Mouse (Mus musculus) heart, postnatal 0 days (tissue): ENCODE data around the gene Zbtb18. TPM values are rescaled to one million over a fixed set of nuclear protein-coding genes. Genes with fewer than 3 reads are reported as not detected.
"Not testable (repeated sequence)": the region's sequence is repeated elsewhere in the genome, so short reads cannot be mapped to it uniquely, and the experiment has no call there.

Experiments
- ATAC-seq: fragments of 200-750 bp; cut with Nextera tagmentation; 2 replicates; pipeline ENCODE4 v1.8.0; 2017; ENCODE audit warnings: low read depth, moderate number of reproducible peaks, moderate library complexity; ENCODE audit not compliant: insufficient read depth
- DNase-seq: peaks from one replicate; pipeline ENCODE4 v3.0.0-alpha.2; 2016; ENCODE audit warnings: low spot score
- H3K27ac ChIP-seq: fragments of 300-500 bp; sonication (generic); 2 replicates; pipeline ENCODE4 v1.5.1; 2014; ENCODE audit warnings: low read depth, mild to moderate bottlenecking
- H3K27me3 ChIP-seq: fragments of 300-500 bp; sonication (generic); 2 replicates; pipeline ENCODE4 v1.6.1; 2014; ENCODE audit warnings: low read length, mixed read lengths; ENCODE audit not compliant: control insufficient read depth, insufficient read depth
- H3K36me3 ChIP-seq: fragments of 300-500 bp; sonication (generic); replicated peaks from 2 replicates; pipeline ENCODE4 v1.6.1; 2014; ENCODE audit warnings: low read length, mixed read lengths; ENCODE audit not compliant: control insufficient read depth, insufficient read depth
- H3K4me1 ChIP-seq: fragments of 300-500 bp; sonication (generic); 2 replicates; pipeline ENCODE4 v1.6.1; 2014; ENCODE audit warnings: antibody characterized with exemption; ENCODE audit not compliant: control insufficient read depth, insufficient read depth
- H3K4me2 ChIP-seq: fragments of 300-500 bp; sonication (generic); 2 replicates; pipeline ENCODE4 v1.6.1; 2014; ENCODE audit warnings: low read depth, mild to moderate bottlenecking, low read length, moderate library complexity
- H3K4me3 ChIP-seq: fragments of 300-500 bp; sonication (generic); 2 replicates; pipeline ENCODE4 v1.5.1; 2014; ENCODE audit warnings: low read depth, low read length
- H3K9ac ChIP-seq: fragments of 300-500 bp; sonication (generic); replicated peaks from 2 replicates; pipeline ENCODE4 v1.6.1; 2014; ENCODE audit warnings: low read depth, low read length, mixed read lengths
- H3K9me3 ChIP-seq: fragments of 300-500 bp; sonication (generic); replicated peaks from 2 replicates; pipeline ENCODE4 v1.6.1; 2016; ENCODE audit warnings: low read length; ENCODE audit not compliant: control insufficient read depth
- CTCF ChIP-seq: IDR thresholded peaks from 2 replicates; pipeline ENCODE4 v1.5.1; 2016; ENCODE audit warnings: antibody characterized with exemption, control low read depth, low read depth
- EP300 ChIP-seq: IDR thresholded peaks from 2 replicates; pipeline ENCODE4 v1.6.1; 2016; ENCODE audit warnings: antibody characterized with exemption, low read depth
- WGBS: fragments of 180-500 bp; shearing (Covaris S2); extraction: QIAGEN DNeasy Blood & Tissue Kit; methylation state at CpG from one replicate; pipeline ENCODE4 v1.1.7; 2014; 5-methylcytosine and 5-hydroxymethylcytosine counted together
- polyA plus RNA-seq: library from polyadenylated mRNA; unstranded; fragments of >200 nt; fragmentation: Nextera tagmentation; extraction: Ambion mirVana; gene quantifications from 2 replicates; pipeline ENCODE4 v1.2.1, GENCODE M21; 2015
- total RNA-seq: library from RNA; depleted of rRNA; stranded (reverse); fragments of >200 nt; gene quantifications from 2 replicates; pipeline ENCODE4 v1.2.3, GENCODE M21; 2014; ENCODE audit warnings: low replicate concordance

Zbtb18 gene
- total and polyA plus RNA-seq, 2 experiments from 2014 or later, result 1.7 to 15.2 TPM

DNA sequence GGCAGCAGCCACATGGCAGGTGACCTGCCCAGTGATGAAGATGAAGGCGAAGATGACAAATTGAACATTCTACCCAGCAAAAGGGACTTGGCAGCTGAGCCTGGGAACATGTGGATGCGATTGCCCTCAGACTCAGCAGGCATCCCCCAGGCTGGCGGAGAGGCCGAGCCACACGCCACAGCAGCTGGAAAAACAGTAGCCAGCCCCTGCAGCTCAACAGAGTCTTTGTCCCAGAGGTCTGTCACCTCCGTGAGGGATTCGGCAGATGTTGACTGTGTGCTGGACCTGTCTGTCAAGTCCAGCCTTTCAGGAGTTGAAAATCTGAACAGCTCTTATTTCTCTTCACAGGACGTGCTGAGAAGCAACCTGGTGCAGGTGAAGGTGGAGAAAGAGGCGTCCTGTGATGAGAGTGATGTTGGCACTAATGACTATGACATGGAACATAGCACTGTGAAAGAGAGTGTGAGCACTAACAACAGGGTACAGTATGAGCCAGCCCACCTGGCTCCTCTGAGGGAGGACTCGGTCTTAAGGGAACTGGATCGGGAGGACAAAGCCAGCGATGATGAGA lies 5.5 kb downstream of the Zbtb18 start:
- 82% methylated on average over 12 of the region's 12 CpGs for WGBS
- no peak for ATAC-seq

GRCm38 (mm10) chr1:177448121-177448561 lies 6.0 kb downstream of the Zbtb18 start:
- 95% methylated on average over 25 of the region's 25 CpGs for WGBS
- Histone ChIP-seq H3K27ac (no peak overlapping the region), H3K4me1 (peaks cover 15% of the 10 kb centered on the region), H3K9ac (no peak overlapping the region), H3K36me3 (peaks cover 21% of the 10 kb centered on the region), H3K4me2 (no peak overlapping the region), H3K4me3 (no peak overlapping the region), H3K9me3 (no peaks in the 10 kb centered on the region), H3K27me3 (no peaks in the 10 kb centered on the region)
- DNase-seq (no peak), ATAC-seq (no peak)
- no peak for TF ChIP-seq CTCF
- no peak for TF ChIP-seq EP300

More for the DNA sequence above, 5.5 kb downstream of the Zbtb18 start:
- Histone ChIP-seq H3K9ac (no peak overlapping the region), H3K36me3 (peaks cover 21% of the 10 kb centered on the region), H3K27me3 (no peaks in the 10 kb centered on the region), H3K9me3 (no peaks in the 10 kb centered on the region), H3K4me2 (no peak overlapping the region), H3K4me1 (peaks cover 16% of the 10 kb centered on the region), H3K4me3 (no peak overlapping the region), H3K27ac (no peak overlapping the region)
- DNase-seq, result no peak
- TF ChIP-seq EP300, result no peak
- TF ChIP-seq CTCF, result no peak

DNA sequence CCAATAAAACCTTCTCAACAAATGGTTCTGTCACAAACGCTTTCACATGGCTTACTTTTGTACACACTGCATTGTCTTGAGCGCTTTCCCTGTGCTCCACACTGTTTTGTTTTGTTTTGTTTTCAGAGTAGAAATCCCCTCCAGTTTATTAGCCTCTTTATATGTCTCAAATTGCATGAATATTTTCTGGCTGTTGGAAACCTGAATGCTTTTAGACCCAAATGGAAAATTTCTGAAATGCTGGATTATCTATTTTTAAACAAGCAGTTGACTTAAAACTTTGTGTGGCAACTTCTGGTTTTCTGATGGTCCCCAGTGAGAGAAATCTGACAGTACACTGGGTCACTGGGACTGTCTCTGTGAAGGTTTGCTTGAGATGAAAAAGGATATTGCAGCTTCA lies 6.8 kb downstream of the Zbtb18 start:
- DNase-seq (no peak), ATAC-seq (no peak)
- Histone ChIP-seq H3K27ac (no peak overlapping the region), H3K4me1 (peaks cover 10% of the 10 kb centered on the region), H3K36me3 (peaks cover 21% of the 10 kb centered on the region), H3K27me3 (no peaks in the 10 kb centered on the region), H3K9ac (no peak overlapping the region), H3K9me3 (no peaks in the 10 kb centered on the region), H3K4me2 (no peak overlapping the region), H3K4me3 (no peak overlapping the region)
- 83% methylated on average over 2 of the region's 2 CpGs for WGBS
- TF ChIP-seq EP300, result no peak
- TF ChIP-seq CTCF, result no peak

DNA sequence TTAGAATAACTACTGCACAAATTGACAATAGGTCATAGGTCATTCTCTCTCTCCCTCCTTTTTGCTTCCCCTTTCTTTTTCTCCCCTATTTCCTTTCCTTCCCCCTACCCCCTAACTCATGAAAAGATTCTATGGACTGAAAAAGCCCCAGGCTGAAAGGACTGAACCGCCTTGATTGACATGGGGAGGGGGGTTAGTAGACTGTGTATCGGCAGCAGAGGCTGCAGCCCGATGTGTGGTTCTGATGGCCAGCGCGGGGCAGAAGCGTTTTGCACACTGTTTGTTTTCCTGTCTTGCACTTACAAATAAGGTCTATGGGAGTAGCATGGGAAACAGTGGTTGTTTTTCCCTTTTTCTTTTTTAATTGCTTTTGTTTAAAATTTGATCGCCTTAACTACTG lies 7.7 kb downstream of the Zbtb18 start:
- H3K9me3 ChIP-seq, H3K27me3 ChIP-seq, ATAC-seq, H3K9ac ChIP-seq, H3K4me3 ChIP-seq, H3K27ac ChIP-seq, H3K4me2 ChIP-seq, DNase-seq, H3K4me1 ChIP-seq: not testable (repeated sequence)
- peaks cover 21% of the 10 kb centered on the region for H3K36me3 ChIP-seq
- WGBS, result 84% methylated on average over 7 of the region's 7 CpGs

GRCm38 (mm10) chr1:177451041-177451440 lies 8.9 kb downstream of the Zbtb18 start:
- no peak overlapping the region for H3K4me3 ChIP-seq
- no peak for TF ChIP-seq CTCF
- no peak for TF ChIP-seq EP300
- no peak overlapping the region for H3K27ac ChIP-seq
- WGBS, result 88% methylated on average over 2 of the region's 2 CpGs
- ATAC-seq, result no peak
- DNase-seq, result no peak
- no peak overlapping the region for H3K9ac ChIP-seq
- peaks cover 21% of the 10 kb centered on the region for H3K36me3 ChIP-seq
- H3K4me2 ChIP-seq, result no peak overlapping the region
- no peaks in the 10 kb centered on the region for H3K27me3 ChIP-seq
- H3K9me3 ChIP-seq, result no peaks in the 10 kb centered on the region
- H3K4me1 ChIP-seq, result no peaks in the 10 kb centered on the region

GRCm38 (mm10) chr1:177451991-177452431 lies 9.9 kb downstream of the Zbtb18 start:
- peaks cover 20% of the 10 kb centered on the region for H3K36me3 ChIP-seq
- 65% methylated on average over 4 of the region's 4 CpGs for WGBS

More at GRCm38 (mm10) chr1:177451991-177452431, 9.9 kb downstream of the Zbtb18 start:
- Histone ChIP-seq H3K4me3 (no peak overlapping the region), H3K9ac (no peak overlapping the region), H3K4me2 (no peak overlapping the region), H3K4me1 (no peaks in the 10 kb centered on the region), H3K9me3 (no peaks in the 10 kb centered on the region), H3K27me3 (no peaks in the 10 kb centered on the region), H3K27ac (no peak overlapping the region)
- DNase-seq (no peak), ATAC-seq (no peak)
- TF ChIP-seq CTCF (no peak), EP300 (no peak)
